Mouse (Mus musculus) gastrocnemius, postnatal 14 days (tissue): ENCODE data around the gene Il3. TPM values are rescaled to one million over a fixed set of nuclear protein-coding genes. Genes with fewer than 3 reads are reported as not detected.
"Not testable (repeated sequence)": the region's sequence is repeated elsewhere in the genome, so short reads cannot be mapped to it uniquely, and the experiment has no call there.

Experiments used
- DNase-seq: peaks from one replicate; pipeline ENCODE4 v3.0.0; 2021; ENCODE audit warnings: mixed read lengths
- intact Hi-C: fragments of 180-260 bp; cut with DNase I; formaldehyde crosslinking; loops from one replicate; pipeline ENCODE4 v1.15.1; 2025; ENCODE audit warnings: low total_unique reads
- long read RNA-seq, 2 experiments: library from polyadenylated mRNA; stranded (forward); transcript quantifications; one replicate each; pipeline ENCODE4 v2.0.0; 2021
- total RNA-seq, 2 experiments: library from RNA; stranded (reverse); gene quantifications; 2 replicates each; pipeline ENCODE4 v1.2.3; 2021

Gene Il3
- not detected for total RNA-seq
- long read RNA-seq, experiment 1: 0 reads
- long read RNA-seq, experiment 2: 0 reads

- DNase-seq: no peak
- intact Hi-C loops: no loop called here
Measured at GRCm38 (mm10) chr11:54267177-54267576, at the start of gene Il3. Gene Il3 (minus strand): TSS chr11:54267277.

DNA sequence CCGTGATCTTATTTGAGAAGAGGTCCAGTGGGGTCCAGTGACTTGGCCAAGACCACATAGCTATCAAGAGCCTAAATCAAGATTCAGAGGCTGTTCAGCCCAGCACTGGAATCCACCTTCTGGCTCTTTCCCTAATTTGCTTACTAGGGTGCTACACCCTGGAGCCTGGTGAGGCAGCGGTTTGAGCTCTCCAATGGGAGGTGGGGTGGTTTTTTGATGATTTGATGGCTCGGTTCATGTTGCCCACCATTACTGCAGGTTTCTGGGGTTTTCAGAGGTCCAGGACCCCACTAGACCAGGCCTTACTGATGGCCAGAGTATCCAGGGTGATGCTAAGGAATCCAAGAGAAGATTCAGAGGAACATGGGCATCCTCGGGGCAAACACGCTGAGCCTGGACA, 48.3 kb upstream of the Il3 start:
- intact Hi-C loops: no loop called here
- DNase-seq: no peak

DNA sequence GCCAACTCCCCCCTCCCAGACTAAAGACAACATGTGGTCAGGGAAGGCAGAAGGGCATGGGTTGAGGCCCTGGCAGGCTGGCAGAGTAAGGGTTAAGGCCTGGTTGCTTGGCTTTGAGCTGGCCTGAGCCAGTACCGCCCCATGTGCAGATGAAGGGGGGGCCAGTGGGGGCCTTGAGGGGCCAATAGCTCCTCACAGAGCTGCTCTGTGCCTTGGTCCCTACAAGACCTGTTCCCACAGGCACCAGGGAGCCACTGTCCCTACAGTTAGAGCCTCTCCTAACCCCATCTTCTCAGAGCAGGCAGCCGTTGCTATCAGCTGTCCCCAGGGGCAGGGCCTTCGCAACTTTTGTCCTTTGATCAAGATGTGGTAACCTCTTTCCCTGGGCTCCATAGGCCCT, 47.7 kb upstream of the Il3 start:
- no peak for DNase-seq
- intact Hi-C loops: no loop called here

DNA sequence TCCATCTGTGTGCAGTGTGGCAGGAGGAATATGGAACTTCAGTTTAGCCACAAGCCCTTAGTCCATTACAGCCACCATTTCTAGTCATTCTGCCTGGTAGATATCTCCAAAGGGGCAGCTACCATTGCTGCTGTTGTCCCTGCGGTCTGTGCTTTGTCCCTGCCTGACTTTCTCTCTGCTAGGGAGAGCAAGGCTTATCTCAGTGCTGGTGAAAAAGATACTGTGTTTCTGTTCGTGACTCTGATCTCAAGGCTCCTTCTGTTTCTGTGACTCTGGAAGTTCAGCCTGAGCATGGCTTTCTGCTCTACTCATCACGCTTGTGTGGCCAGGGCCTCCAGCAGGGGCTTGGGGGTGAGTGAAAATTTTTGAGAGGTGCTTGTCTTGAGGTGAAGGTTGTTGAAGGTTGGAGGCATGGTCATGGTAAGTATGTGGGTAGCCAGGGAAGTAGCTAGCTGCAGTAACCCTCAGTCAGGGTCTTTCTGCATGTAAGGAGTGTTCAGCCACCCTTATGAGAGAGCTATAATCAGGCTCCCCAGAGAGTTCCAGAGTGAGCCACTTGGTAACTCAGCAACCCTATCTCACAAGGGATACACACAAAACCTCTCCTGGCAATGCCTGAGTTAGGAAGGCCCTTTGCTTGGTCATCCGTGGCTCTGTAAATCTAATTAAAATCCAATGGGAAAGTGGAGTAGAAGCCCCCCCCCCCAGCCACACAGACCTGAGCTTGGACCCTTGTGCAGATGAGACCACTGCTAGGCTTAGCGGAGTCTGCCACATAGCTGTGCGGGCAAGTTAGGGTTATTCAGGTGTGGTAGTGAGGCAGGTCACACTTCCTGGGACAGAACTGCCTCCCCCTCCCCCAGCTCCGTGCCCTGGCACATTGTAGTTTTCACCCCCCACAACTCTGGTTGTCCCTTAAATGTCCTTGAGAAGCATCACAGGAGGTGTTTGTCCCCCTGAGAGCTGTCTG, 46.6 kb upstream of the Il3 start:
- intact Hi-C loops: no loop called here
- no peak for DNase-seq

- no peak for DNase-seq
- intact Hi-C loops: no loop called here
Measured at GRCm38 (mm10) chr11:54312603-54313002, 45.5 kb upstream of the Il3 start.

- peak; percentile 26 for DNase-seq
- intact Hi-C loops: no loop called here
Measured at GRCm38 (mm10) chr11:54312021-54312420, 44.9 kb upstream of the Il3 start.

- DNase-seq: no peak
- intact Hi-C loops: no loop called here
Measured at GRCm38 (mm10) chr11:54310588-54310987, 43.5 kb upstream of the Il3 start.

- intact Hi-C loops: loop anchor here (2.0 to 10.0 kb wide), 2 partner anchors 48 to 118 kb away; no protein-coding TSS in a partner anchor
- DNase-seq: peak; percentile 63
Measured at GRCm38 (mm10) chr11:54307139-54307816, 40.2 kb upstream of the Il3 start.

DNA sequence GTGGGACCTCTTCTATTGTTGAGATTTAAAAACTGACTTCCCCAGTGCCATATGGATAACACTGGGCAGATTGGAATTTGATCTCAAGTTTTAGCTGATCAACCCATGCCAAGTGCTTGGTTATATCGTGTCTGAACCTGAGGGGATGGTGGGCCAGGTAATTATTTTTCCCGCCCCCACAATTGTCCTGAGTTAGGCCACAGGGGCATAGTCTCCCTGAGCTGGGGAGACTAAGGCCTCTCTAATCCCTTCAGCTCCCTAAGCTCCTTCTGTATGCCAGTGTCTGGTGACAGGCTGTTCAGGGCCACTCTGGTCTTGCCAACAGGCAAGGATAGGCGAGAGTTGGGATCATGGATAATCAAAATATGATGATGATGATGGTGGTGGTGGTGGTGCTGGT, 38.3 kb upstream of the Il3 start:
- intact Hi-C loops: loop anchor here (10.0 kb wide), 1 partner anchor 119 kb away; no protein-coding TSS in a partner anchor
- no peak for DNase-seq

GRCm38 (mm10) chr11:54304471-54304873, 37.4 kb upstream of the Il3 start:
- intact Hi-C loops: loop anchor here (10.0 kb wide), 1 partner anchor 120 kb away; no protein-coding TSS in a partner anchor
- no peak for DNase-seq

- intact Hi-C loops: loop anchor here (10.0 kb wide), 1 partner anchor 121 kb away; no protein-coding TSS in a partner anchor
- peak; percentile 34 for DNase-seq
Measured at GRCm38 (mm10) chr11:54303728-54304470, 36.8 kb upstream of the Il3 start, which contains the start of gene Acsl6. Gene Acsl6 (plus strand): TSS chr11:54303798.

- intact Hi-C loops: loop anchor here (10.0 kb wide), 1 partner anchor 122 kb away; no protein-coding TSS in a partner anchor
- no peak for DNase-seq
Measured at GRCm38 (mm10) chr11:54303076-54303727, 36.1 kb upstream of the Il3 start.

GRCm38 (mm10) chr11:54302606-54303005, 35.5 kb upstream of the Il3 start:
- intact Hi-C loops: loop anchor here (10.0 kb wide), 1 partner anchor 122 kb away; no protein-coding TSS in a partner anchor
- no peak for DNase-seq

DNA sequence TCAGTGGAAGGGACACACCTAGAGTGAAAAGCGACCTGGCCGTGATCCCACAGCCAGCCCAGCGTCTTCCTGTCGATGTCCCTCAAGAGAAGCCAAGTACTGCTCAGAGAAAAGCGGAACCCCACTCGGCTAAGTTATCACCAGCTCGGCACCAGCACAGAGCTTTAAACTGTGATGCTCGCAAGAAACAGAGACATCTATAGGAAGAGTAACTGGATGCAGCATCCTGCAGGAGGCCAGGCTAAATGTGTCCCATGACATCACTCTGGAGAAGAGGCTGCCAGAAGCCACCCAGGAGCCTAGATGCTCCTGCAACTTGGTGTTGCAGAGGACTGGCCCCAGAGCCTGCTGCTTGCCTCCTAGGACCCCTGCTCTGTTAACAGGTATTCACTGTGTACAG, 34.9 kb upstream of the Il3 start:
- no peak for DNase-seq
- intact Hi-C loops: loop anchor here (10.0 kb wide), 1 partner anchor 123 kb away; no protein-coding TSS in a partner anchor

DNA sequence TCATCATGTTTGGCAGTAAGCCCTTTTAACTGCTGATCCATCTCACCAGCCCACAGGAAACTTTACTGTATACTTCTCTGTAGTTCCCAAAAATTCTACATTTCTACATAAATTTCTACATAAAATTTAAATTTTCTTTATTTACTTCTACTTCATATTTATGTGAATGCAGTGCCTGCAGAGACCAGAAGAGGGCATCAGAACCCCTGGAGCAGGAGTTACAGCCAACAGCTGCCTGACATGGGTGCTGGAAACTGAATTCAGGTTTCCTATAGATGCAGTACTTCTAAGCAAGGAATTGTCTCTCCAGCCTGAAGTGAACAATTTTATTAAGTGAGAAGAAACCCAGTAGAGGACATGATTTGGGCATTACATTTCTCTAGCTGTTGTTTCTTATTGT, 31.7 kb upstream of the Il3 start:
- intact Hi-C loops: no loop called here
- DNase-seq: no peak

DNA sequence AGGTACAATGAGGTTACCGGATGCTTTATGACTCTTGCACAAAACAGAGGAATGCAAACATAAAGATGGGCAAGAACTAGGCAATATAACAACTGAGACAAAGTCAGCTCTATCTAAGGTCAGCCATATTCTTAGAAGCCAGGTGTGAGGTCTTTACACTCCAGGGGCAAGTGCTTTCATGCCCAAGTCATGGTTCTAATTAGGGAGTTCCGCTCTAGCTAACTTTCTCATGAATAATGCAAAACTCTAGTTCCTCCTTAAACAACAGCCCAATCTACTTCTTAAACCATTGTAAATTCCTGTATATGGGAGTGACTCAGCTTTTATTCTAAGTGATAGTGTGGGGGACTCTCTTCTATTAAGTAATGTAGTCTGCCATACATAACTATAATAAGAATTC, 30.4 kb upstream of the Il3 start:
- DNase-seq, intact Hi-C loops: not testable (repeated sequence)

DNA sequence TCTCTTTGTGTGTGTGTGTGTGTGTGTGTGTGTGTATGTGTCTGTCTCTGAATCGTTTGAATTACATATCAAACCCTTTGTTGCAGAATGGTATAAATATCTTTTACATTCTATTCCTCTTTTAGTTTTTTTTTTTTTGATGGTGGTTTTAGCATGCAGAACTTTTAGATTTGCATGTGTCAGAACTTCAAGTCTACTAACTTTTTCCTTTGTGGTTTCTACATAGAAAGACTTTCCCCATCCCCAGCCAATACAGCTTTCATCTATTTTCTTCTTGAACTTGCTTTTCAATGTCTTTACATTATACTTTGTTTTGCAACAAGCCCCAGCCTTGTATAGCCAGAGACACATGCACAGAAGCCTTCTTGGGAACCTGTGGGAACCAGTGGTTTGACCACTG, 29.7 kb upstream of the Il3 start:
- intact Hi-C loops: no loop called here
- DNase-seq: no peak

DNA sequence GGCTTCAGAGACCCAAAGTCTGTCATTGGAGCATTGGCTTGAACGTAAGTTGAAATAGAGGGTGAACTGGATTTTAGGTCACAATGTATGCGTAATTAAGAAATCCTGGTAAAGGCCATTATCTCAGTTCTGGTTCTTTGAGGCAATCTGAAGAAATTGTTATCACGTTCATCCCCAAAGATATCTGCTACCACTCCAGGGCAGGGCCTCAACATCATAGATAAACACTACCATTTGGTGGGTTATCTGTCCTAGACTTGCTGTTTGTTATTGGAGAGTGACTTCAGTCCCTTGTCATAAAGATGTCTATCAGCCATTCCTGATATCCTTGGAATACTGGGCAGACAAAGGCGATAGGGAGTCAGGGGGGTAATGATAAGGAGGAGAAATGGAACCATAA, 28.9 kb upstream of the Il3 start:
- intact Hi-C loops: no loop called here
- no peak for DNase-seq
